8 mouse cellular contexts compared by ENCODE assay signal in the genomic region with DNA sequence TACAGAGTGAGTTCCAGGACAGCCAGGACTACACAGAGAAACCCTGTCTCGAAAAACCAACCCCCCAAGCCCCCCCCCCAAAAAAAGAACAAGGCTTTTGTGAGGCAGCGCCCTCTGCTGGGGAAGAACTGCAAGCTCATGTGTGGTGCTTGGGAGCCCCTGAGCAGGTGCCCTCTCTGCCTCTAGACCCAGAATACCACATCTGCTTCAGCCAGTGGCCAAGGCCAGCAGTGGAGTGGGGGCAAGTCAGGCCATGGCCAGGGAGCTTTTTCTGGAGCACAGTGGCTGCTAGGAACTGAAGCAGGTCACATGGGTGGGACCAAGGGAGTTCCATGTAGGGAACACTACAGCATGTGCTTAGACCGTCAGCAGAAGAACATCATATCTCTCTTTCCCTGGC. TPM values are rescaled to one million over a fixed set of nuclear protein-coding genes. Genes with fewer than 3 reads are reported as not detected.
DNase-seq lines count a peak whose midpoint lies in the region; TF ChIP-seq lines count a peak whose summit lies in the region.

No protein-coding gene starts in this region.

- no peaks in the 10 kb centered on the region for H3K79me3 ChIP-seq in C2C12 (ENCODE audit: low read depth)

- no peak overlapping the region for H3K4me3 ChIP-seq in C2C12 (ENCODE audit: insufficient read depth, poor library complexity, severe bottlenecking)
- no peak overlapping the region for H3K4me3 ChIP-seq in bone marrow macrophage, adult 2 months (ENCODE audit: insufficient read depth, low read length)
- no peak overlapping the region for H3K4me3 ChIP-seq in limb, embryonic 10.5 days
- no peak overlapping the region for H3K4me3 ChIP-seq in testis, adult 2 months (ENCODE audit: control insufficient read depth, low read depth, low read length)

- peaks cover 4% of the 10 kb centered on the region for H3K4me1 ChIP-seq in bone marrow macrophage, adult 2 months (ENCODE audit: control insufficient read depth, insufficient read depth, low read length)
- H3K4me1 ChIP-seq in limb, embryonic 10.5 days = no peaks in the 10 kb centered on the region
- no peaks in the 10 kb centered on the region; the same call in 1 of the 2 replicates for H3K4me1 ChIP-seq in testis, adult 2 months (ENCODE audit: control insufficient read depth, insufficient read depth, low read length)

- intact Hi-C loops in heart, postnatal 25 days (cut with DNase I) = loop anchor here (2.0 kb wide), 1 partner anchor 52 kb away; no protein-coding TSS in a partner anchor

- H3ac ChIP-seq in C2C12 (ENCODE audit: control insufficient read depth, insufficient read length, low read depth) = no peak overlapping the region

- no peak overlapping the region for H3K27ac ChIP-seq in bone marrow macrophage, adult 2 months (ENCODE audit: insufficient read depth, low read depth, low read length)
- H3K27ac ChIP-seq in limb, embryonic 10.5 days = no peak overlapping the region
- no peak overlapping the region for H3K27ac ChIP-seq in testis, adult 2 months (ENCODE audit: control insufficient read depth, insufficient read depth, low read depth, low read length)

- H3K9me3 ChIP-seq in limb, embryonic 10.5 days (replicated peaks) = no peaks in the 10 kb centered on the region

- H3K79me2 ChIP-seq in C2C12 (ENCODE audit: control insufficient read depth, insufficient read depth) = no peaks in the 10 kb centered on the region

- no peaks in the 10 kb centered on the region for H3K36me3 ChIP-seq in C2C12 (ENCODE audit: control insufficient read depth, insufficient read depth)
- no peaks in the 10 kb centered on the region for H3K36me3 ChIP-seq in limb, embryonic 10.5 days
- H3K36me3 ChIP-seq in testis, adult 2 months (ENCODE audit: control insufficient read depth, insufficient read depth, low read length) = no peaks in the 10 kb centered on the region

- WGBS in limb, embryonic 10.5 days = 35% methylated on average over 3 of the region's 3 CpGs

- TF ChIP-seq CTCF in C2C12 (IDR thresholded peaks at IDR 0.05; ENCODE audit: control insufficient read depth, insufficient read depth, insufficient read length) = peak; percentile 15
- TF ChIP-seq CTCF in bone marrow macrophage, adult 2 months (IDR thresholded peaks at IDR 0.05; ENCODE audit: low read depth, low read length) = peak; percentile 81; the same call in 1 of the 2 replicates
- TF ChIP-seq CTCF in testis, adult 2 months (IDR thresholded peaks at IDR 0.05; ENCODE audit: control insufficient read depth, insufficient read depth, insufficient replicate concordance, low read depth, low read length) = peak; percentile 56; the same call in 1 of the 2 replicates

- TF ChIP-seq POLR2A in bone marrow macrophage, adult 2 months (IDR thresholded peaks at IDR 0.05; ENCODE audit: borderline replicate concordance, low read depth, low read length) = no peak
- no peak for TF ChIP-seq POLR2A in testis, adult 2 months (IDR thresholded peaks at IDR 0.05; ENCODE audit: control insufficient read depth, low read depth, low read length)

- DNase-seq in heart, adult 8-10 months (ENCODE audit: low spot score) = peak; percentile 8
- DNase-seq in heart, postnatal 25 days (ENCODE audit: low spot score) = no peak
- DNase-seq in limb, embryonic 10.5 days (ENCODE audit: low spot score) = peak; percentile 55
- DNase-seq in right cerebral cortex, postnatal 10 days (ENCODE audit: low spot score in 2 of 2) = no peak
- DNase-seq in spleen, adult 12 weeks (ENCODE audit: low spot score) = no peak

- H3K27me3 ChIP-seq in C2C12 (ENCODE audit: control insufficient read depth, insufficient read depth, insufficient read length) = peaks cover 43% of the 10 kb centered on the region
- no peaks in the 10 kb centered on the region for H3K27me3 ChIP-seq in limb, embryonic 10.5 days (ENCODE audit: low read depth, poor library complexity, severe bottlenecking)
- H3K27me3 ChIP-seq in testis, adult 2 months (ENCODE audit: control insufficient read depth, insufficient read depth, low read length) = no peaks in the 10 kb centered on the region

TF ChIP-seq in C2C12, 6 proteins besides CTCF, POLR2A, EP300 and RAD21:
- TF ChIP-seq FOSL1 (IDR thresholded peaks at IDR 0.05; ENCODE audit: insufficient read depth, low read length, poor library complexity, severe bottlenecking) = no peak
- no peak for TF ChIP-seq MYOG (IDR thresholded peaks at IDR 0.05; ENCODE audit: control insufficient read depth, extremely low read depth, insufficient read length)
- no peak for TF ChIP-seq MYOD1 (IDR thresholded peaks at IDR 0.05; ENCODE audit: control insufficient read depth, insufficient read length, low read depth)
- TF ChIP-seq USF1 (IDR thresholded peaks at IDR 0.05; ENCODE audit: low read depth) = no peak
- TF ChIP-seq MAX (IDR thresholded peaks at IDR 0.05) = no peak
- TF ChIP-seq CEBPB (IDR thresholded peaks at IDR 0.05; ENCODE audit: low read depth) = no peak

RNA-seq across cellular contexts. Expression of a gene that starts 4.6 kb away (rescaled TPM):
- not detected for total RNA-seq in heart, adult 8-10 months (2022)
- total RNA-seq in heart, postnatal 25 days (2021) = not detected
- not detected for polyA plus RNA-seq in C2C12 (2012; fragmentation: generic; extraction: Trizol)
- polyA plus RNA-seq in bone marrow macrophage, adult 2 months (2012; ENCODE audit: insufficient read depth, insufficient read length, missing spikeins) = not detected in 2 replicates
- not detected in 2 replicates for polyA plus RNA-seq in limb, embryonic 10.5 days (2016; fragmentation: Nextera tagmentation; extraction: Ambion mirVana)
- polyA plus RNA-seq in testis, adult 2 months (2012; rRNA removed) = 0.37 and 0.59 TPM in 2 replicates

Comparison
In these comparisons a context has a peak if more than half of its experiments do, and no peak if none do; other contexts are left out.
1. DNase-seq: peak in heart, adult 8-10 months (single experiment) and limb, embryonic 10.5 days (single experiment); none in heart, postnatal 25 days (single experiment), right cerebral cortex, postnatal 10 days (0 of 2) and spleen, adult 12 weeks (single experiment).
2. CTCF ChIP-seq: peak in every context shown above with its lines; median percentile 81 in bone marrow macrophage, adult 2 months; 56 in testis, adult 2 months; 15 in C2C12.